Mouse (Mus musculus) bone marrow, adult 2 months (tissue): ENCODE measurements around the gene Slc4a8.

Experiments used
- CTCF ChIP-seq: fragments of 200-500 bp; IDR thresholded peaks from 2 replicates; pipeline ENCODE4 v1.5.1; 2011; ENCODE audit warnings: low read length, control low read depth; ENCODE audit not compliant: control insufficient read depth, insufficient read depth
- POLR2A ChIP-seq: fragments of 200-500 bp; IDR thresholded peaks from 2 replicates; pipeline ENCODE4 v1.6.1; 2011; ENCODE audit warnings: low read depth, mild to moderate bottlenecking, control low read depth, low read length, borderline replicate concordance; ENCODE audit not compliant: control insufficient read depth

DNA sequence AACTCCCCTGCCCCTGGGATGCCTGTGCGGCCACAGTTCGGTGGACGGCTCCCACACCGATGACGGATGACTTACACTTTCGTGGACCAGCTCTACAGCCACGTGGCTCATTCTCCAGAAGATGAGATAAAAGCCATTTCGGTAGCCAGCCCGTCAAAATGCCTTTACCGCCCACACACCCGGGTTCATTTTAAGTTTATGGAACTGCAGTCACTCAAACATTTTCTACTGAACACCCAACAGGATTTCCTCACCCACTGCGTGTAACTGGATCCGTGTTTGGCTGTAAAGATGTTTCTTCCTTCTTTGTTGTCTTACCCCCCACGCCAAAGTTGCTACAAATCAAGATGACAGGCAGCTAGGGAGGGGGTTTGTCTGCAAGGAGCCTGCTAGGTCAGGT, 38.0 kb upstream of the Slc4a8 start:
- TF ChIP-seq POLR2A (no peak), CTCF (no peak)
